Mouse (Mus musculus): Measurements from ENCODE around the gene Lrrc36. TPM values are rescaled to one million over a fixed set of nuclear protein-coding genes. Genes with fewer than 3 reads are reported as not detected.

Gene Lrrc36
- polyA plus RNA-seq, 1 experiment from 2014 or later, result 0.16 TPM

- Histone ChIP-seq H3K9ac (ENCODE audit: low read length) (no peak overlapping the region), H3K4me3 (ENCODE audit: low read depth, low read length) (no peak overlapping the region), H3K4me1 (replicated peaks; ENCODE audit: control insufficient read depth, insufficient read depth, low read length) (no peaks in the 10 kb centered on the region), H3K9me3 (ENCODE audit: control insufficient read depth, low read length) (no peaks in the 10 kb centered on the region), H3K27ac (ENCODE audit: low read depth) (no peak overlapping the region), H3K36me3 (ENCODE audit: control insufficient read depth, insufficient read depth, low read length) (no peaks in the 10 kb centered on the region), H3K4me2 (ENCODE audit: low read length) (no peak overlapping the region), H3K27me3 (replicated peaks; ENCODE audit: control insufficient read depth, insufficient read depth, low read length) (no peaks in the 10 kb centered on the region)
- no peak for DNase-seq (ENCODE audit: low spot score)
- 57% methylated on average over 6 of the region's 6 CpGs for WGBS
- ATAC-seq (replicated peaks; ENCODE audit: low FRiP score, low TSS enrichment, low read depth), result no peak
Observed at GRCm38 (mm10) chr8:105506977-105507376, 93.6 kb downstream of the Lrrc36 start.

GRCm38 (mm10) chr8:105508758-105509157 lies 95.4 kb downstream of the Lrrc36 start:
- Histone ChIP-seq H3K36me3 (ENCODE audit: control insufficient read depth, insufficient read depth, low read length) (no peaks in the 10 kb centered on the region), H3K27me3 (replicated peaks; ENCODE audit: control insufficient read depth, insufficient read depth, low read length) (no peaks in the 10 kb centered on the region), H3K9me3 (ENCODE audit: control insufficient read depth, low read length) (no peaks in the 10 kb centered on the region), H3K4me2 (ENCODE audit: low read length) (no peak overlapping the region), H3K4me3 (ENCODE audit: low read depth, low read length) (no peak overlapping the region), H3K27ac (ENCODE audit: low read depth) (no peak overlapping the region), H3K9ac (ENCODE audit: low read length) (no peak overlapping the region), H3K4me1 (replicated peaks; ENCODE audit: control insufficient read depth, insufficient read depth, low read length) (no peaks in the 10 kb centered on the region)
- DNase-seq (ENCODE audit: low spot score) (no peak), ATAC-seq (replicated peaks; ENCODE audit: low FRiP score, low TSS enrichment, low read depth) (no peak)
- 50% methylated on average over 2 of the region's 2 CpGs for WGBS

GRCm38 (mm10) chr8:105509997-105510735 lies 96.8 kb downstream of the Lrrc36 start:
- Histone ChIP-seq H3K9ac (ENCODE audit: low read length) (no peak overlapping the region), H3K27me3 (replicated peaks; ENCODE audit: control insufficient read depth, insufficient read depth, low read length) (no peaks in the 10 kb centered on the region), H3K4me2 (ENCODE audit: low read length) (no peak overlapping the region), H3K36me3 (ENCODE audit: control insufficient read depth, insufficient read depth, low read length) (no peaks in the 10 kb centered on the region), H3K4me1 (replicated peaks; ENCODE audit: control insufficient read depth, insufficient read depth, low read length) (no peaks in the 10 kb centered on the region), H3K27ac (ENCODE audit: low read depth) (no peak overlapping the region), H3K4me3 (ENCODE audit: low read depth, low read length) (no peak overlapping the region), H3K9me3 (ENCODE audit: control insufficient read depth, low read length) (no peaks in the 10 kb centered on the region)
- 40% methylated on average over 12 of the region's 12 CpGs for WGBS
- ATAC-seq (replicated peaks; ENCODE audit: low FRiP score, low TSS enrichment, low read depth) (no peak), DNase-seq (ENCODE audit: low spot score) (no peak)

Other genes with a start within 250 kb of the Lrrc36 start
- 52.5 and 62.8 TPM in 2 replicates for gene Cbfb, start 242.9 kb upstream of the Lrrc36 start, polyA plus RNA-seq (2014; fragmentation: Nextera tagmentation; extraction: Ambion mirVana)
- 29.5 and 29.8 TPM in 2 replicates for gene D230025D16Rik, start 188.4 kb upstream of the Lrrc36 start, polyA plus RNA-seq (2014; fragmentation: Nextera tagmentation; extraction: Ambion mirVana)
- gene B3gnt9, start 158.4 kb upstream of the Lrrc36 start, polyA plus RNA-seq (2014; fragmentation: Nextera tagmentation; extraction: Ambion mirVana), result 19.1 and 20.3 TPM in 2 replicates
- gene Tradd, start 149.0 kb upstream of the Lrrc36 start, polyA plus RNA-seq (2014; fragmentation: Nextera tagmentation; extraction: Ambion mirVana), result 26.2 and 26.8 TPM in 2 replicates
- gene Fbxl8, start 148.9 kb upstream of the Lrrc36 start, polyA plus RNA-seq (2014; fragmentation: Nextera tagmentation; extraction: Ambion mirVana), result 4.5 and 4.9 TPM in 2 replicates
- gene Hsf4, start 143.8 kb upstream of the Lrrc36 start, polyA plus RNA-seq (2014; fragmentation: Nextera tagmentation; extraction: Ambion mirVana), result 0.35 TPM in 1 of 2 replicates, not detected in the other
- gene Nol3, start 137.4 kb upstream of the Lrrc36 start, polyA plus RNA-seq (2014; fragmentation: Nextera tagmentation; extraction: Ambion mirVana), result 1.3 and 1.4 TPM in 2 replicates
- gene 4931428F04Rik, start 123.7 kb upstream of the Lrrc36 start, polyA plus RNA-seq (2014; fragmentation: Nextera tagmentation; extraction: Ambion mirVana), result 9.1 and 11.7 TPM in 2 replicates
- 9.8 and 10.1 TPM in 2 replicates for gene Exoc3l, start 117.5 kb upstream of the Lrrc36 start, polyA plus RNA-seq (2014; fragmentation: Nextera tagmentation; extraction: Ambion mirVana)
- 114 and 119 TPM in 2 replicates for gene E2f4, start 115.9 kb upstream of the Lrrc36 start, polyA plus RNA-seq (2014; fragmentation: Nextera tagmentation; extraction: Ambion mirVana)
- 16.8 and 17.7 TPM in 2 replicates for gene Elmo3, start 108.0 kb upstream of the Lrrc36 start, polyA plus RNA-seq (2014; fragmentation: Nextera tagmentation; extraction: Ambion mirVana)
- gene Lrrc29, start 87.3 kb upstream of the Lrrc36 start, polyA plus RNA-seq (2014; fragmentation: Nextera tagmentation; extraction: Ambion mirVana), result 1.9 and 2.3 TPM in 2 replicates
- gene Tmem208, start 87.2 kb upstream of the Lrrc36 start, polyA plus RNA-seq (2014; fragmentation: Nextera tagmentation; extraction: Ambion mirVana), result 136 and 138 TPM in 2 replicates
- gene Fhod1, start 65.6 kb upstream of the Lrrc36 start, polyA plus RNA-seq (2014; fragmentation: Nextera tagmentation; extraction: Ambion mirVana), result 3.2 and 3.5 TPM in 2 replicates
- gene Slc9a5, start 64.7 kb upstream of the Lrrc36 start, polyA plus RNA-seq (2014; fragmentation: Nextera tagmentation; extraction: Ambion mirVana), result 1.5 and 2.3 TPM in 2 replicates
- gene Plekhg4, start 40.3 kb upstream of the Lrrc36 start, polyA plus RNA-seq (2014; fragmentation: Nextera tagmentation; extraction: Ambion mirVana), result 0.19 and 0.27 TPM in 2 replicates
- 0.11 TPM in 1 of 2 replicates, not detected in the other for gene Kctd19, start 69 bp upstream of the Lrrc36 start, polyA plus RNA-seq (2014; fragmentation: Nextera tagmentation; extraction: Ambion mirVana)
- gene Tppp3, start 58.0 kb downstream of the Lrrc36 start, polyA plus RNA-seq (2014; fragmentation: Nextera tagmentation; extraction: Ambion mirVana), result 36.2 and 39.8 TPM in 2 replicates
- 25.0 and 25.2 TPM in 2 replicates for gene Zdhhc1, start 83.3 kb downstream of the Lrrc36 start, polyA plus RNA-seq (2014; fragmentation: Nextera tagmentation; extraction: Ambion mirVana)
- 3.1 and 3.8 TPM in 2 replicates for gene Hsd11b2, start 105.2 kb downstream of the Lrrc36 start, polyA plus RNA-seq (2014; fragmentation: Nextera tagmentation; extraction: Ambion mirVana)
- 72.7 and 78.5 TPM in 2 replicates for gene Atp6v0d1, start 152.5 kb downstream of the Lrrc36 start, polyA plus RNA-seq (2014; fragmentation: Nextera tagmentation; extraction: Ambion mirVana)
- gene Ripor1, start 191.7 kb downstream of the Lrrc36 start, polyA plus RNA-seq (2014; fragmentation: Nextera tagmentation; extraction: Ambion mirVana), result 19.1 and 20.2 TPM in 2 replicates
- gene Ctcf, start 223.0 kb downstream of the Lrrc36 start, polyA plus RNA-seq (2014; fragmentation: Nextera tagmentation; extraction: Ambion mirVana), result 93.3 and 95.1 TPM in 2 replicates
- gene Agrp, start 223.8 kb downstream of the Lrrc36 start, polyA plus RNA-seq (2014; fragmentation: Nextera tagmentation; extraction: Ambion mirVana), result 1.1 and 1.5 TPM in 2 replicates

Data from intestine, embryonic 14.5 days (tissue).